Mouse (Mus musculus) frontal cortex, postnatal 10 days (tissue): ENCODE measurements around the gene Gm3072.
"Not testable (repeated sequence)": the region's sequence is repeated elsewhere in the genome, so short reads cannot be mapped to it uniquely, and the experiment has no call there.

Experiments
- DNase-seq, 2 experiments: peaks; one replicate each; pipeline ENCODE4 v3.0.0; 2022; ENCODE audit warnings: low spot score in 2 of 2, mixed read lengths in 1 of 2

The Gm3072 gene

GRCm38 (mm10) chr14:41624512-41624911, at the start of gene Gm3072:
TSS of gene Gm3072 (minus strand) at chr14:41624612.
- not testable (repeated sequence) for DNase-seq

GRCm38 (mm10) chr14:41648176-41648575, 23.8 kb upstream of the Gm3072 start:
- not testable (repeated sequence) for DNase-seq

GRCm38 (mm10) chr14:41646387-41646786, 22.0 kb upstream of the Gm3072 start, which contains the start of gene Gm3676:
TSS of gene Gm3676 (minus strand) at chr14:41646487.
- not testable (repeated sequence) for DNase-seq

GRCm38 (mm10) chr14:41630144-41630543, 5.7 kb upstream of the Gm3072 start:
- not testable (repeated sequence) for DNase-seq

- not testable (repeated sequence) for DNase-seq
Measured at GRCm38 (mm10) chr14:41622535-41622934, 1.9 kb downstream of the Gm3072 start.

- not testable (repeated sequence) for DNase-seq
Measured at GRCm38 (mm10) chr14:41610690-41611089, 13.7 kb downstream of the Gm3072 start.

GRCm38 (mm10) chr14:41600935-41601334, 23.5 kb downstream of the Gm3072 start:
- not testable (repeated sequence) for DNase-seq

GRCm38 (mm10) chr14:41586346-41586745, 38.1 kb downstream of the Gm3072 start:
- DNase-seq = not testable (repeated sequence)

GRCm38 (mm10) chr14:41572911-41573310, 51.5 kb downstream of the Gm3072 start, which contains the start of gene 1700049E17Rik2:
TSS of gene 1700049E17Rik2 (plus strand) at chr14:41573211.
- DNase-seq = not testable (repeated sequence)
